Comparison of ENCODE assay signal across 8 mouse cellular contexts in genomic region chrX:47985000-47985619, GRCm38 (mm10). TPM values are rescaled to one million over a fixed set of nuclear protein-coding genes. Genes with fewer than 3 reads are reported as not detected.
DNase-seq lines count a peak whose midpoint lies in the region; ATAC-seq and TF ChIP-seq lines count a peak whose summit lies in the region.

No protein-coding gene starts in this region.

- peak; percentile 41 for ATAC-seq in CD4-positive, CD25-positive, alpha-beta regulatory T cell, adult 4 months
- no peak for ATAC-seq in embryonic facial prominence, embryonic 12.5 days (ENCODE audit: insufficient number of reproducible peaks, insufficient read depth, low FRiP score, low TSS enrichment)
- ATAC-seq in heart, embryonic 12.5 days (ENCODE audit: insufficient number of reproducible peaks, low FRiP score), result no peak
- 0 out of 2 replicates have a peak, but pooled peaks have one; percentile 29 for ATAC-seq in kidney, postnatal 0 days (replicated peaks; ENCODE audit: low FRiP score, low read depth)
- ATAC-seq in liver, embryonic 13.5 days (ENCODE audit: low read depth), result no peak
- no peak for ATAC-seq in neural tube, embryonic 11.5 days (ENCODE audit: insufficient read depth, low FRiP score, low TSS enrichment)

- H3K9me3 ChIP-seq in embryonic facial prominence, embryonic 12.5 days, result no peaks in the 10 kb centered on the region
- no peaks in the 10 kb centered on the region for H3K9me3 ChIP-seq in heart, embryonic 12.5 days (replicated peaks)
- no peaks in the 10 kb centered on the region for H3K9me3 ChIP-seq in kidney, postnatal 0 days (replicated peaks; ENCODE audit: low read length)
- H3K9me3 ChIP-seq in liver, embryonic 13.5 days (replicated peaks), result no peaks in the 10 kb centered on the region
- no peaks in the 10 kb centered on the region for H3K9me3 ChIP-seq in neural tube, embryonic 11.5 days (ENCODE audit: control insufficient read depth, low read length)

- H3K36me3 ChIP-seq in embryonic facial prominence, embryonic 12.5 days, result no peaks in the 10 kb centered on the region
- no peaks in the 10 kb centered on the region for H3K36me3 ChIP-seq in heart, embryonic 12.5 days
- H3K36me3 ChIP-seq in kidney, postnatal 0 days (ENCODE audit: insufficient read depth, low read length), result no peaks in the 10 kb centered on the region
- H3K36me3 ChIP-seq in liver, embryonic 13.5 days, result no peaks in the 10 kb centered on the region
- no peaks in the 10 kb centered on the region for H3K36me3 ChIP-seq in neural tube, embryonic 11.5 days (ENCODE audit: control insufficient read depth, insufficient read depth, low read length)

- WGBS in embryonic facial prominence, embryonic 12.5 days, result 19% methylated on average over 19 of the region's 19 CpGs
- 6% methylated on average over 19 of the region's 19 CpGs for WGBS in heart, embryonic 12.5 days
- WGBS in kidney, postnatal 0 days, result 26% methylated on average over 19 of the region's 19 CpGs
- WGBS in liver, embryonic 13.5 days (ENCODE audit: insufficient replicate concordance), result 7% methylated on average over 19 of the region's 19 CpGs
- WGBS in neural tube, embryonic 11.5 days, result 9% methylated on average over 19 of the region's 19 CpGs

- TF ChIP-seq CTCF in kidney, postnatal 0 days (IDR thresholded peaks at IDR 0.05; ENCODE audit: low read depth), result peak; percentile 76

- H3K4me2 ChIP-seq in embryonic facial prominence, embryonic 12.5 days (replicated peaks), result peak overlapping the region; percentile 38
- H3K4me2 ChIP-seq in heart, embryonic 12.5 days, result peak overlapping the region; percentile 59
- H3K4me2 ChIP-seq in kidney, postnatal 0 days (ENCODE audit: low read length), result peak overlapping the region; percentile 35; the same call in 1 of the 2 replicates
- peak overlapping the region; percentile 36 for H3K4me2 ChIP-seq in liver, embryonic 13.5 days
- peak overlapping the region; percentile 36 for H3K4me2 ChIP-seq in neural tube, embryonic 11.5 days (ENCODE audit: low read depth)

- H3K27ac ChIP-seq in embryonic facial prominence, embryonic 12.5 days, result no peak overlapping the region
- no peak overlapping the region for H3K27ac ChIP-seq in heart, embryonic 12.5 days (ENCODE audit: poor library complexity, severe bottlenecking)
- no peak overlapping the region for H3K27ac ChIP-seq in kidney, postnatal 0 days
- no peak overlapping the region for H3K27ac ChIP-seq in liver, embryonic 13.5 days
- no peak overlapping the region for H3K27ac ChIP-seq in neural tube, embryonic 11.5 days (ENCODE audit: low read depth, low read length)

- H3K4me3 ChIP-seq in embryonic facial prominence, embryonic 12.5 days, result 0 out of 2 replicates have a peak overlapping the region, but pooled peaks have one; percentile 17
- peak overlapping the region; percentile 34 for H3K4me3 ChIP-seq in heart, embryonic 12.5 days
- 0 out of 2 replicates have a peak overlapping the region, but pooled peaks have one; percentile 11 for H3K4me3 ChIP-seq in kidney, postnatal 0 days (replicated peaks; ENCODE audit: low read depth, low read length)
- no peak overlapping the region for H3K4me3 ChIP-seq in liver, embryonic 13.5 days (replicated peaks)
- H3K4me3 ChIP-seq in neural tube, embryonic 11.5 days (ENCODE audit: low read depth, low read length), result peak overlapping the region; percentile 8; the same call in 1 of the 2 replicates

- H3K9ac ChIP-seq in embryonic facial prominence, embryonic 12.5 days, result no peak overlapping the region
- no peak overlapping the region for H3K9ac ChIP-seq in heart, embryonic 12.5 days
- no peak overlapping the region for H3K9ac ChIP-seq in kidney, postnatal 0 days (ENCODE audit: low read depth, low read length)
- H3K9ac ChIP-seq in liver, embryonic 13.5 days, result no peak overlapping the region
- no peak overlapping the region for H3K9ac ChIP-seq in neural tube, embryonic 11.5 days (ENCODE audit: low read length)

- peak; percentile 57 for DNase-seq in adrenal gland, postnatal 14 days
- peak; percentile 70 for DNase-seq in kidney, postnatal 0 days (ENCODE audit: low spot score)
- DNase-seq in liver, embryonic 13.5 days, result peak; percentile 2
- peak; percentile 70 for DNase-seq in neural tube, embryonic 11.5 days (ENCODE audit: low spot score)
- DNase-seq in thymus, postnatal 36 days, result peak; percentile 18 to 38

- H3K27me3 ChIP-seq in embryonic facial prominence, embryonic 12.5 days, result no peaks in the 10 kb centered on the region
- peaks cover 5% of the 10 kb centered on the region; the same call in 1 of the 2 replicates for H3K27me3 ChIP-seq in heart, embryonic 12.5 days (replicated peaks)
- H3K27me3 ChIP-seq in kidney, postnatal 0 days (ENCODE audit: insufficient read depth, low read length), result no peaks in the 10 kb centered on the region
- H3K27me3 ChIP-seq in liver, embryonic 13.5 days, result no peaks in the 10 kb centered on the region
- H3K27me3 ChIP-seq in neural tube, embryonic 11.5 days (ENCODE audit: control insufficient read depth, insufficient read depth, low read length), result no peaks in the 10 kb centered on the region

- no peaks in the 10 kb centered on the region for H3K4me1 ChIP-seq in embryonic facial prominence, embryonic 12.5 days
- H3K4me1 ChIP-seq in heart, embryonic 12.5 days (replicated peaks), result no peaks in the 10 kb centered on the region
- H3K4me1 ChIP-seq in kidney, postnatal 0 days (replicated peaks; ENCODE audit: insufficient read depth, low read length), result no peaks in the 10 kb centered on the region
- H3K4me1 ChIP-seq in liver, embryonic 13.5 days (replicated peaks), result no peaks in the 10 kb centered on the region
- H3K4me1 ChIP-seq in neural tube, embryonic 11.5 days (ENCODE audit: control insufficient read depth, insufficient read depth, low read length), result no peaks in the 10 kb centered on the region

RNA-seq across cellular contexts. Expression of gene Apln, which starts 49.5 kb away (rescaled TPM):
- polyA plus RNA-seq in CD4-positive, CD25-positive, alpha-beta regulatory T cell, adult 4 months (2017; shearing (Covaris generic)), result under 1 TPM; 0.30 to 0.37 TPM
- total RNA-seq in adrenal gland, postnatal 14 days (2021), result 4.8 and 6.6 TPM in 2 replicates
- 5.7 and 6.2 TPM in 2 replicates for polyA plus RNA-seq in embryonic facial prominence, embryonic 12.5 days (2016; fragmentation: Nextera tagmentation; extraction: Ambion mirVana)
- polyA plus RNA-seq in heart, embryonic 12.5 days (2016; fragmentation: Nextera tagmentation; extraction: Ambion mirVana), result 2.1 and 2.3 TPM in 2 replicates
- polyA plus RNA-seq in kidney, postnatal 0 days (2015; fragmentation: Nextera tagmentation; extraction: Ambion mirVana), result 6.1 and 6.2 TPM in 2 replicates
- polyA plus RNA-seq in liver, embryonic 13.5 days (2015; fragmentation: Nextera tagmentation; extraction: Ambion mirVana), result 0.10 and 0.13 TPM in 2 replicates
- polyA plus RNA-seq in neural tube, embryonic 11.5 days (2014; fragmentation: Nextera tagmentation; extraction: Ambion mirVana), result 2.4 and 2.6 TPM in 2 replicates

Comparison
In these comparisons a context has a peak if more than half of its experiments do, and no peak if none do; other contexts are left out.
1. ATAC-seq: peak in CD4-positive, CD25-positive, alpha-beta regulatory T cell, adult 4 months (single experiment) and kidney, postnatal 0 days (single experiment); none in embryonic facial prominence, embryonic 12.5 days (single experiment), heart, embryonic 12.5 days (single experiment), liver, embryonic 13.5 days (single experiment) and neural tube, embryonic 11.5 days (single experiment).
2. DNase-seq: peak in every context shown above with its lines; median percentile 70 in kidney, postnatal 0 days; 70 in neural tube, embryonic 11.5 days; 57 in adrenal gland, postnatal 14 days; 28 in thymus, postnatal 36 days; 2 in liver, embryonic 13.5 days.
3. Peak in every context shown above with its lines, with median percentiles within 50 percentile points of each other: H3K4me2 ChIP-seq.